Mouse (Mus musculus) kidney, postnatal 14 days (tissue): ENCODE data around the gene Pacsin2.
"Not testable (repeated sequence)": the region's sequence is repeated elsewhere in the genome, so short reads cannot be mapped to it uniquely, and the experiment has no call there.

ENCODE experiments used
- DNase-seq: peaks from one replicate; pipeline ENCODE4 v3.0.0; 2022; ENCODE audit warnings: mixed read lengths

Gene Pacsin2

GRCm38 (mm10) chr15:83422299-83422981 lies 42.0 kb downstream of the Pacsin2 start:
- no peak for DNase-seq

DNA sequence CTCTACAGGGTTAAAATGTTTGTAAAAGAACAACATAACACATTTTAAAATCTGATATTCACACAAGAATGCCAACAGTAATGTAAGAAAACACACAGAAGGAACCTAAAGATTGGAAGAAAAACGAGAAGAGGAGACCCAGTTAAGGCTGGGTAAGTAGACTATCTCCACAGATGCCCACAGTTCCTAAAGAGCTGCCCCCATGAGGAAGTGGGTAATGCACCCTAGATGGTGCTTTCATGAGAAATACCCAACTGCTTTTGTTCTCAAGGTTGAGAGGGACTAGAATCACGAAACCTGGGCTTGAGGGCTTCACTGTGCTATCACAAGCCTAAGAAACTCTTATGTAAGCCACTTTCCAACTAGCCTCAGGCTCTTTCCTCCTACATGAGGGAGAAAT lies 44.8 kb downstream of the Pacsin2 start:
- no peak for DNase-seq

DNA sequence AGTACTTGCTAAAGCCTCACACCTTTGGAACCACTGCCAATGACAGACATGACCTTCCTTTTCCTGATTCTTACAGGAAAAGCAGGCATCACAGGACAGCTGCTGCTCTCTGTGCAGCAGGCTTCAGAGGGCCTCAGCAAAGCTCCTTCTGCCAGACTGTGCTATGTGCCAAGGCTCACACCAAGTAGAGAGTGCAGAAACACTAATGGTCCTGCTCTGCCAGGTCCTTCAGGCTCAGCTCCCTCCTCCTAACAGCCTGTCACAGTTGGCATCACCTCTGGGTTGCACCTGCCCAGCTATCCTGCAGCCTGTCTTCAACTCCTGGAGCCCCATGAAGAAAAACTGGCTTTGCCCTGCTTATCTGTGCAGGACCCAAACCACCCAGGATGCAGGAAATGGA lies 45.7 kb downstream of the Pacsin2 start:
- DNase-seq: peak; percentile 19

DNA sequence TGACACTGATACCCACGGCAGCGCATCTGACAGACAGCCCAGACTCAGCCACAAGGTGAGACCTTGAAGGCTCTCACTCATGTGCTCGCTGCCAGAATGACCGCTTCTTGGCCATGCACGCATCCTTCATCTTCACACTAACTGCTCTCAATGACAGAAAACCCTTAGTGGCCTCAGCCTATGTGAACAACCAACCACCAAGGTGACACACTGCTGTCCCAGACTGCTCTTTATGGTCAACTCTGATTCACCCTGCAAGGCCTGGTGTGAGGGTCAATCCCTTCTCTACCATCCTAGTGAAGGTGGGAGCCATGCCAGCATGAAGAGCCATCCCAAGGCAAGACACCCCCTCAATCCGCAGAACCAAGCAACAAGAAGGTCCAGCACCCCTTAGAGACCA lies 46.5 kb downstream of the Pacsin2 start:
- no peak for DNase-seq

- no peak for DNase-seq
Measured at GRCm38 (mm10) chr15:83417407-83417806, 47.0 kb downstream of the Pacsin2 start.

- DNase-seq: no peak
Measured at GRCm38 (mm10) chr15:83415391-83415790, 49.0 kb downstream of the Pacsin2 start.

GRCm38 (mm10) chr15:83411616-83412015 lies 52.8 kb downstream of the Pacsin2 start:
- no peak for DNase-seq

DNA sequence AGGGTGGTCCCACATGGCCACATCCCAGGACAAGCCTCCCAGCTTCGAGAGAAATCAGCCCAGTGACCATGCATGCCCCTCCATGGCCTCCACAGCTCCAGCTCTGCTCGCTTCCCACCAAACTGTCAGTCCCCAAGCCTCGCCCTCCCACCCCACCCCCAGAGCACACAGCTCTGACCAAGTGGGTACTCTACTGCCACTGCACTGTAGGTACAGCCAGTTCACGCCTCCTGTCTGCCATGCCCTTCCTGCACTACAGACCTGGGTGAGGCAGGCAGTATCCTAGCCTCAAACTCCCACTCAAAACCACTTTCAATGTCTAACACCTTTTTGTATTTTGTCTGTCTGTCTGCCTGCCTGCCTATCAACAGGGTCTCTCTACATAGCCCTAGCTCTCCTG lies 53.7 kb downstream of the Pacsin2 start:
- DNase-seq: no peak

GRCm38 (mm10) chr15:83410270-83410669 lies 54.1 kb downstream of the Pacsin2 start:
- no peak for DNase-seq

DNA sequence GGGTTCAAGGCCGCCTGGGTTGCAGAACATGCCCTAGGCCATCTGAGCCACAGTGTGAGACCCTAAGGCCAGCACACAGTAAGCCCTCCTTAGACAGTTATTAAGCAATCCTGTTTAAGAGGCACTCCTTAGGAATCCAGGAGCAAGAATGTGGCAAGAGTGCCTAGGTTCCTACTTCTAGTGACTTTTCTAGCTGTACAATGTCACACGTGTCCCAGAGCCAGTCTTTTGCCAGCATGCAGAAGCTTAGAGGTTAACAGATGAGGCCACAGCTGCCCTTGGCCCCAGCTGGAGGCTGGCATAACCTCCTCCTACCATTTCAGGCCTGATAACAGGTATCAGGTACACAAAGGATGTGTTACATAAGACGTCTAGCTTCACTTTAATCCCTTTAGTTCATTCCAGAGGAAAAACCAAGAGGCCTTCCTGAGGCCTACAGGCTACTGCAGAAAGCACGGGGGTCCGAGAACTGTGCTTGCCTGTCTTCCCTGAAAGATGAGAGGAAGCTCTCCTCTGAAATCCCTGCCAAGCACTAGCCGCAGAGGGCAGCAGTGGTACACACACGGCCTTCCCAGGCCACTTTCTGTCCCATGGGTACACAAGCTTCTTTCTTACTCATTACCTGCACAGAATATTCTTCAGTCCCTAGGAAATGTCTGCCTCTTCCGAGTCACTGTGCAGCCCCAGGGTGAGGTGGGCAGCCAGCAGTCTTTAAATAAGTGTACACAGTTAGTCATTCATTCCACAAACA lies 55.5 kb downstream of the Pacsin2 start:
- no peak for DNase-seq

GRCm38 (mm10) chr15:83408216-83408615 lies 56.2 kb downstream of the Pacsin2 start:
- DNase-seq: no peak

GRCm38 (mm10) chr15:83407502-83407901 lies 56.9 kb downstream of the Pacsin2 start:
- no peak for DNase-seq

GRCm38 (mm10) chr15:83405866-83406265 lies 58.5 kb downstream of the Pacsin2 start:
- DNase-seq: not testable (repeated sequence)

GRCm38 (mm10) chr15:83404008-83404407 lies 60.4 kb downstream of the Pacsin2 start:
- DNase-seq: no peak

- no peak for DNase-seq
Measured at GRCm38 (mm10) chr15:83403016-83403415, 61.4 kb downstream of the Pacsin2 start.

DNA sequence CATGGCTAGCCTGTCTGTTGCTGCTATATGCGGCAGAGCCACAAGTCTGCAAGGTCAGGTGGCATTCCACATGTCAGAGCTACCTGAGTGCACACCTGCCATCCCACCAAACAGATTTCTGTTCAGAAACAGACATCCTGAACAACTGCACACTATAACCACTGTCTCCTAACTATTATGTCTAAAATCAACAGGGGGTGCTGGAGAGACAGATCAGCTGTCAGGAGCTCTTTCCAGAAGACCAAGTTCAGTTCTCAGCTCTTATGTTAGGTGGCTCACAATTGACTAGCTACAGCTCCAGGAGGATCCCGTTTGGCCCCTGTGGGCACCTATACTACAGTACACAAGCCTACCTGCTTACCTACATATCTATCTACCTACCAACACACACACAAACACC lies 71.7 kb downstream of the Pacsin2 start:
- no peak for DNase-seq

- no peak for DNase-seq
Measured at GRCm38 (mm10) chr15:83387911-83388310, 76.5 kb downstream of the Pacsin2 start.

DNA sequence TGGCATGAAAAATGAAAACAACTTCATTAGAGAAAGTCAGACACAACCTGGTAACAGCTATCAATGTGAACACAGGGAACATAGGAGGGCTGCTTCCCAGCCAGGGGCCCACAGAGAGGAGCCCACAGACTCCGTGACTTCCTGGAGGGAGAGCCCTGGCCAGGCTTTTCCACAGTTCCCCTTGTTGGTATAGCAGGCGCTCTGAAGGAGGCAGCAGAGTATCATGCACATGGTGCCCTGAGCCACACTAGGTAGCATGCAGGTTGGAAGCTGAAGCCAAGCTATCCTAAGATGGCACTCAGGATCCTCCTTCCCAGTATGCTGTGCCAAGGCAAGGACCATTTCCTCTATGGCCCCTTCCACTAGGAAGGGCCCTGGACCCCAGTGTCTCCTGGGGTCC lies 80.8 kb downstream of the Pacsin2 start:
- DNase-seq: no peak

DNA sequence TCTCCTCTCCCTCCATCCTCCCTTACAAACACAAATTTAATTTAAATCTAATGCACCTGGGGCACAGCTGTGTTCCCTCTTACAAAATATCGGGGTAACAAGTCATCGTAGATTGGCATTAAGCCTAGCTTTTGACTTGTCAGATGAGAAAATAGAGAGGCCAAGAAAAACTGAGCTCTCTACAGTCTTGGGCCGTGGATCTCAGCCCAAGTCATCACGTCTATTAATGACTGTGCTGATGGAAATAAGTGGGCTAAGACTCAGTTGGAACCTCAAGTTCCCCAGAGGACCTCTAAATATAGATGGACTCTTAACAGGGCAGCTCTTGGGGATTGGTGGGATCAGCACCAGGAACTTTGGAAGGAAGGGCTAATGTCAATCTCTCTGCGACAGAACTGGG lies 81.3 kb downstream of the Pacsin2 start:
- DNase-seq: no peak

DNA sequence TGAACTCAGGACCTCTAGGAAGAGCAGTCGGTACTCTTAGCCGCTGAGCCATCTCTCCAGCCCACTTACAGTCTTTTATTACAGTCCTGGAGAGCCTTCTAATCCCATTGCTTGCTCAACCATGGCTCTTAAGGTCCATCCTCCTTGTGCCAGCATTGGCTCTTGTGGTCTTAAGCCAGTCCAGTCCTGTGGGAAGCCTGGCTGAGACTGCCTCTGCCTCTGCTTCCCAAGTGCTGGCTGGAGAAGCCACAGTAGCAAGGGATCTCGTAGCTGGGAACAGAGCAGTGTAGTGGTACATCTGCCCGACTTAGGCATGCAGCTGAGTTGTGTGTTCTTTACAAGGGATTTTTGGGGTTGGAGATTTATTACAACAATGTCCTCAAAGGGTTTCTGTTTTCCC lies 81.9 kb downstream of the Pacsin2 start:
- no peak for DNase-seq

DNA sequence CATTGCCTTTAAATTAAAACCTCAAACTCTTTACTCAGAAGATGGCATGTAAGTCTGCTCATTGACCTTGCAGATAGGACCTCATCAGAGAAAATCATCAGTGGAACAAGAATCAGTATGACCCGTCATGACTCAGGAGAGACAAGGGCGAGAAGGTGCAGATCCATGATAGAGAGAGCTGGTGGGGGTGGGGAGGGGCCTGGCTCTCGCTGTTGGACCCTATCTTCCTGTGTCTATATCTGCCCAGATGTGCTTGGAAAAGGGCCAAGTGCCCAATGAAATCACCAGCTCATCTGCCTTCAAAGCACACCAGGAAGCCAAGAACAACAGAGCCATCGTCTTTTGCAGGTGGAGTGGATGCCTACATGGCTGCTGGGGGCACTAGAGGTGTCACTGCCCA lies 87.3 kb downstream of the Pacsin2 start:
- no peak for DNase-seq

- peak; percentile 72 for DNase-seq
Measured at GRCm38 (mm10) chr15:83375136-83375535, 89.3 kb downstream of the Pacsin2 start.

DNA sequence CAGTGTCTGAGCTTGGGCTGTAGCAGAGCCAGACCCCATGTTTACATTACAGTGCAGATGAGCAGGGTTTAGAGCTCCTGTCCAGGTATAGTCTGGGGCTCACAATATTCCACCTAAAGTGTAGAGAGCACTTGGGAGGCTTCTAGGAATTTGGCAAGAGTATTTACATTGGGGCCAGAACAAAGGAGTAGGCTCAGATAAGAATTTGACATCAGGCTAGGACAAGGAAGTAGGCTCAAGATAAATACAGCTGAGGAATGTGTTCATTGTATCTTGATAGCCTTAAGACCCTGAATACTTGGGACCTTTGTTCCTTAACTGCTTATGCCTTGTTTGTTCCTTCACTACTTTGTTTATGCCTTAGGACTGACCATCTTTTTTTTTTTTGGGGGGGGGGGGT lies 90.3 kb downstream of the Pacsin2 start:
- DNase-seq: no peak

DNA sequence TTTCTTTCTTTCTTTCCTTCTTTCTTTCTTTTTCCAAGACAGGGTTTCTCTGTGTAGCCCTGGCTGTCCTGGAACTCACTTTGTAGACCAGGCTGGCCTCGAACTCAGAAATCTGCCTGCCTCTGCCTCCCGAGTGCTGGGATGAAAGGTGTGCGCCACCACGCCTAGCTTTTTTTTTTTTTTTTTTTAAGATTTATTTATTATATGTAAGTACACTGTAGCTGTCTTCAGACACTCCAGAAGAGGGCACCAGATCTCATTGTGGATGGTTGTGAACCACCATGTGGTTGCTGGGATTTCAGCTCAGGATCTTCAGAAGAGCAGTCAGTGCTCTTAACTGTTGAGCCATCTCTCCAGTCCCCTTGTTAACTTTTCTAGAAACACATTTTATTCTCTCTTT lies 95.7 kb downstream of the Pacsin2 start:
- DNase-seq: not testable (repeated sequence)

DNA sequence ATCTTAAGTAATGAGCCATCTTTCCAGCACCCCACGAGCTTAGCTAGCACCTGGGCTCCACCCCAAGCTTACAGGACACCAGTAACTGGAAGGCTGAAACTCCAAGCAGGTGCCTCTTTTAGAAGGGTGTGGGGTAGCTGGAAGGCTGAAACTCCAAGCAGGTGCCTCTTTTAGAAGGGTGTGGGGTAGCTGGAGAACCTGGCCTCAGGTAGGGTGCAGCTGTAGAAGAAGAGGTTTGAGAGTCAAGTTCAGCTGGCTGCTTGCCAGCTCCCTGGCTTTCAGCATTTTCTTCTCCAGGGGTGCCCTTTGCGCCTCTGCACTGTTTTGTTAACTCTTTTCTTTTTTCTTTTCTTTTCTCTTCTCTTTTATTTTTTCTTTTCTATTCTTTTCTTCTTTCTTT lies 96.1 kb downstream of the Pacsin2 start:
- DNase-seq: peak; percentile 70
